In the genomic region with DNA sequence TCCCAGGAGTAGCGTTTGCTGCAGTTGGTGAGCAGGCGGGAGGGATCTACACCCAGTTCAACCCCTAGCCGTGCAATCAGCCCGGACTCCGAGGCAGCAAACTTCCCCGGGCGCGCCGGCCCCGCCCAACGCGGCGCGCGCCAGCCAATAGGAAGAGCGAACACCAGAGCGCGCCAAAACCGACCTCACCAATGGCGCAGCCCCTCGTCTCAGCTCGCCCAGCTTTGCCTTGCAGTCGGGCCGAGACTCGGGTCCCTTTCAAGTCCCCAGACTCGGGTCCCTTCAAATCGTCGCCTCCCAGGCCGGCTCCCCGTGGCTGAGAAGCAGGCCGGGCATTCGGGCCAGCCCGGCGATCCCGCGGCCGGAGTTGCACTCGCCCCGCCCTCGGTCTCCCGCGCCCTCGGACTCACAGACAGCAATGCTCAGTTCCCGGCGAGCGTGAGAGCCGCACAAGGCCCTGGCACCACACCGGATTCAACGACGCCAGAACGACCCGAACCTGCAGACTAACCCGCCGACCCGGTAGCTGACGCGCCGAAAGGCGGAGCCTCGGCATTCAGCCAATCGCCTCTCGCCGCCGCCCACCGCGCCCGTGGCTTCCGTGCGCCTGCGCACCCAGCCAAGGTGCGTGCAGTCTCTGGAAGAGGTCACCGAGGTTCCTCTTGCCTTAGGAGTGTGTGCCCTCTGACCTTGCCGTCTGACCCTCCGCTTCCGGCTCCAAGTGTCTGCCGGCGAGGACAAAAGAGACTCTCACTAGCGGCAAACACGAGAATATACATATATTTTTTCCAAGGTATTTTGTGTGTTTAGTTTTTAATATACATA, we compare ENCODE assay signal across 8 mouse cellular contexts. TPM values are rescaled to one million over a fixed set of nuclear protein-coding genes. Genes with fewer than 3 reads are reported as not detected.
DNase-seq lines count a peak whose midpoint lies in the region; ATAC-seq and TF ChIP-seq lines count a peak whose summit lies in the region.

A gene (minus strand): TSS at position 521 of the 825 bp plus-strand sequence.

- peaks cover 34% of the 10 kb centered on the region for H3K36me3 ChIP-seq in hindbrain, embryonic 10.5 days
- no peaks in the 10 kb centered on the region for H3K36me3 ChIP-seq in lung, postnatal 0 days (ENCODE audit: insufficient read depth, low read length)

- peak; percentile 99 for ATAC-seq in frontal cortex, adult (ENCODE audit: low TSS enrichment)
- peak; percentile 98 for ATAC-seq in lung, postnatal 0 days

- DNase-seq in MEL-GATA-1-ER (ENCODE audit: extremely low read depth, low read depth) = peak; percentile 88
- peak; percentile 80 for DNase-seq in cerebellum, adult 8-10 months
- DNase-seq in hindbrain, embryonic 10.5 days (ENCODE audit: low spot score) = peak; percentile 91
- peak; percentile 71 for DNase-seq in layer of hippocampus, adult 9-11 months
- peak; percentile 92 for DNase-seq in lung, postnatal 0 days (ENCODE audit: low spot score)
- peak; percentile 82 for DNase-seq in ovary, postnatal 14 days (ENCODE audit: low spot score)
- DNase-seq in thymus, postnatal 14 days = peak; percentile 95

- H3K4me1 ChIP-seq in hindbrain, embryonic 10.5 days (replicated peaks) = peaks cover 20% of the 10 kb centered on the region
- H3K4me1 ChIP-seq in lung, postnatal 0 days (ENCODE audit: insufficient read depth, low read depth, low read length) = peaks cover 5% of the 10 kb centered on the region; the same call in 1 of the 2 replicates

- H3K27ac ChIP-seq in hindbrain, embryonic 10.5 days = peak within 1 kb of the TSS; percentile 98
- H3K27ac ChIP-seq in lung, postnatal 0 days (ENCODE audit: low read length) = peak within 1 kb of the TSS; percentile 70

- peak within 1 kb of the TSS; percentile 39; the same call in 1 of the 2 replicates for H3K9ac ChIP-seq in lung, postnatal 0 days (replicated peaks; ENCODE audit: low read depth)

- under 1% methylated on average over 79 of the region's 79 CpGs for WGBS in hindbrain, embryonic 10.5 days
- WGBS in lung, postnatal 0 days = under 1% methylated on average over 69 of the region's 79 CpGs

- H3K4me3 ChIP-seq in hindbrain, embryonic 10.5 days = peak within 1 kb of the TSS; percentile 84
- peak within 1 kb of the TSS; percentile 89 for H3K4me3 ChIP-seq in lung, postnatal 0 days (ENCODE audit: low read depth, low read length)

- no peak for TF ChIP-seq EP300 in lung, postnatal 0 days (IDR thresholded peaks at IDR 0.05)

- no peaks in the 10 kb centered on the region for H3K9me3 ChIP-seq in hindbrain, embryonic 10.5 days
- no peaks in the 10 kb centered on the region for H3K9me3 ChIP-seq in lung, postnatal 0 days (ENCODE audit: low read length)

- TF ChIP-seq CTCF in lung, postnatal 0 days (IDR thresholded peaks at IDR 0.05) = no peak

- H3K4me2 ChIP-seq in lung, postnatal 0 days (replicated peaks; ENCODE audit: low read depth, low read length) = peak within 1 kb of the TSS; percentile 72

- no peaks in the 10 kb centered on the region for H3K27me3 ChIP-seq in hindbrain, embryonic 10.5 days (ENCODE audit: insufficient read depth, poor library complexity, severe bottlenecking)
- no peaks in the 10 kb centered on the region for H3K27me3 ChIP-seq in lung, postnatal 0 days (replicated peaks; ENCODE audit: insufficient read depth, low read length)

RNA-seq across cellular contexts. Expression of the gene that starts here (rescaled TPM):
- 134 and 184 TPM in 2 replicates for polyA plus RNA-seq in hindbrain, embryonic 10.5 days (2016; fragmentation: Nextera tagmentation; extraction: Ambion mirVana)
- 24.1 and 24.7 TPM in 2 replicates for polyA plus RNA-seq in lung, postnatal 0 days (2015; fragmentation: Nextera tagmentation; extraction: Ambion mirVana)

Comparison
In these comparisons a context has a peak if more than half of its experiments do, and no peak if none do; other contexts are left out.
1. Peak in every context shown above with its lines: DNase-seq, ATAC-seq, H3K4me3 ChIP-seq and H3K27ac ChIP-seq.